Mouse (Mus musculus): ENCODE results near the gene Fbxw10. TPM values are rescaled to one million over a fixed set of nuclear protein-coding genes. Genes with fewer than 3 reads are reported as not detected.

Fbxw10 gene
- 0.34 and 0.55 TPM in 2 replicates for polyA plus RNA-seq (2015; fragmentation: Nextera tagmentation; extraction: Ambion mirVana)

GRCm38 (mm10) chr11:62846961-62847654, at the start of gene Fbxw10:
Gene Fbxw10 (plus strand): TSS chr11:62847069.
- H3K36me3 ChIP-seq (ENCODE audit: control insufficient read depth, insufficient read depth, low read length), result no peaks in the 10 kb centered on the region
- peak within 1 kb of the TSS; percentile 7; the same call in 1 of the 2 replicates for H3K9ac ChIP-seq (ENCODE audit: low read depth, low read length)
- H3K9me3 ChIP-seq (ENCODE audit: control insufficient read depth, low read length), result no peaks in the 10 kb centered on the region
- H3K4me3 ChIP-seq (ENCODE audit: low read length), result no peak within 1 kb of the TSS
- peak within 1 kb of the TSS; percentile 31 for H3K4me2 ChIP-seq (ENCODE audit: low read length)
- WGBS, result 30% methylated on average over 12 of the region's 12 CpGs
- ATAC-seq, result no peak
- no peak within 1 kb of the TSS for H3K27ac ChIP-seq (ENCODE audit: low read depth, low read length)
- H3K4me1 ChIP-seq (ENCODE audit: control insufficient read depth, insufficient read depth, low read depth, low read length), result peaks cover 3% of the 10 kb centered on the region
- no peaks in the 10 kb centered on the region for H3K27me3 ChIP-seq (replicated peaks; ENCODE audit: control insufficient read depth, insufficient read depth, low read length)

DNA sequence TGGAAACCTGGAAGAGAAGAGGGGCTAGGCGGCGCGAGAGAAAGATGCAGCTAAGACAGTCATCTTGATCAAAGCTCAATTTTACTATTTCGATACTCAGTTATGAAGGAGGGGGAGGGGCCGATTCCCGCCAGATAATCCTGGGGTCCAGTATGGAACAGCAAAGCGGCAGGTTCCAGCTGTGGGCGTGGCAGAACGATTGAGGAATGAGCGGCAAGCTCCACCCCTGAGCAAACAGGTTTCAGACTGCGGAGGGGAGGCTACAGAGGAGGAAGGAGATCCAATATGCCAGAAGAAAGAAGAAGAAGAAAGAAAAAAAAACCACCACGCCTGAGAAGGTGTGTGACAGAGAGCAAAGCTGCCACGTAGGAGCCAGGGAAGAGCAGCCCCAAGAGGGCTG, 42.8 kb upstream of the Fbxw10 start:
- WGBS, result 56% methylated on average over 13 of the region's 13 CpGs
- Histone ChIP-seq H3K9ac (ENCODE audit: low read depth, low read length) (no peak overlapping the region), H3K4me2 (ENCODE audit: low read length) (no peak overlapping the region), H3K36me3 (ENCODE audit: control insufficient read depth, insufficient read depth, low read length) (no peaks in the 10 kb centered on the region), H3K27me3 (replicated peaks; ENCODE audit: control insufficient read depth, insufficient read depth, low read length) (no peaks in the 10 kb centered on the region), H3K4me3 (ENCODE audit: low read length) (no peak overlapping the region), H3K27ac (ENCODE audit: low read depth, low read length) (no peak overlapping the region), H3K9me3 (ENCODE audit: control insufficient read depth, low read length) (no peaks in the 10 kb centered on the region), H3K4me1 (ENCODE audit: control insufficient read depth, insufficient read depth, low read depth, low read length) (no peaks in the 10 kb centered on the region)
- ATAC-seq, result no peak

DNA sequence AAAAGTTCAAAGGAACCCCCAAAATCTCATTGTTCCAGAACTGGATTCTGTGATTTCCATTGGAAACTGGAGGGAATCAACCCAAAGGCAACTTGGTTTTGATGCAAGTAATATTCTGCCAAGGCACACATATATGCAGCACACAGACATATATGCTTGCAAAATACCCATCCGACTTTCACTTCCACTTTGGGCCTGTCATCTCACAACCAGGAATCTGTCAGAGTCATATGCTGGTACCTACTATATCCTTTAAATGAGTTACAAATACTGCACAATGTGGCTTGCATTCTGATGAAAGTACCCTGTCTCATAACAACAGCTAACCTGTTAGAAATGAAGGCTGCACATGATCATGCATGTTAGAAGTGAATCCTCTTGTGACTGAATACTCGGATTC, 38.9 kb upstream of the Fbxw10 start:
- Histone ChIP-seq H3K4me2 (ENCODE audit: low read length) (no peak overlapping the region), H3K9me3 (ENCODE audit: control insufficient read depth, low read length) (no peaks in the 10 kb centered on the region), H3K4me3 (ENCODE audit: low read length) (no peak overlapping the region), H3K4me1 (ENCODE audit: control insufficient read depth, insufficient read depth, low read depth, low read length) (no peaks in the 10 kb centered on the region), H3K27me3 (replicated peaks; ENCODE audit: control insufficient read depth, insufficient read depth, low read length) (no peaks in the 10 kb centered on the region), H3K36me3 (ENCODE audit: control insufficient read depth, insufficient read depth, low read length) (no peaks in the 10 kb centered on the region), H3K9ac (ENCODE audit: low read depth, low read length) (no peak overlapping the region), H3K27ac (ENCODE audit: low read depth, low read length) (no peak overlapping the region)
- WGBS, result 84% methylated on average over 2 of the region's 2 CpGs
- no peak for ATAC-seq

DNA sequence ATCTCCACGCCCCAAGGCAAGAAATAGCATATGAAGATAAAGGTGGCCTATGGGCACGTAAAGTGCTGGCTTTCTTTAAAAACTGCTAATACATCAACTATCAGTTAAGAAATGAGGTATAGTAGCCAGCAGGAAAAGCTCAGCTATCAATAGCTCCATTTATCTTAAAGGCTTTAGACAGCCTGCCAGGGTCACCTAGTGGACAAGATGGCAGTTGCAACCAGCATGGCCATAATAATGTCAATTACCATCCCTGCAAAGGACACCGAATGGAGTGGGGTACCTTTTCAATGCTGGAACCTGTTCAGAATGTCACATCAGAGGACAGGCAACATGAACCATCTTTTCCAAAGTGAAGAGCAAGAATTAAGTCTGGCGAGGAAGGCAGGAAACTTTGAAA, 37.7 kb upstream of the Fbxw10 start:
- H3K9me3 ChIP-seq (ENCODE audit: control insufficient read depth, low read length), result no peaks in the 10 kb centered on the region
- no peak overlapping the region for H3K4me3 ChIP-seq (ENCODE audit: low read length)
- H3K9ac ChIP-seq (ENCODE audit: low read depth, low read length), result no peak overlapping the region
- no peaks in the 10 kb centered on the region for H3K36me3 ChIP-seq (ENCODE audit: control insufficient read depth, insufficient read depth, low read length)
- no peaks in the 10 kb centered on the region for H3K27me3 ChIP-seq (replicated peaks; ENCODE audit: control insufficient read depth, insufficient read depth, low read length)
- H3K4me2 ChIP-seq (ENCODE audit: low read length), result no peak overlapping the region
- no peak for ATAC-seq
- H3K4me1 ChIP-seq (ENCODE audit: control insufficient read depth, insufficient read depth, low read depth, low read length), result no peaks in the 10 kb centered on the region
- H3K27ac ChIP-seq (ENCODE audit: low read depth, low read length), result no peak overlapping the region
- WGBS, result 73% methylated on average over 4 of the region's 4 CpGs

DNA sequence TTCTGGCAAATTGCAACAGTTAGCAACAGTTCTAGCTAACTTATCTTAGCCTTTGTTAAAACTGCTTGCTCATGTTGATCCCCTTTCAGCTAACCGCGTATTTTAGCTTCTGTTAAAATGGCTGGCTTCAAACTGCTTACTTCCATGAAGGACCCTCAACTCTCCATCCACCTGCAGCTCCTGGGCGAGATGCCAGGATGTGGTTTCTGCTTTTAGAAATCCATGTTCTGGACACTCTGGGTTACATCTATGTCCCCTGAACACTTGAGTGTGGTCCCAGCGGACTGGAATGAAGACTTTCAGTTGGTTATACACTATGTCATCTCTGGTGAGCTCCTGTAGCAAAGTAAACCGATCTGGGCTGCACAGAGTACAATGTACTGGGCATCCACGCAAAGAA, 34.6 kb upstream of the Fbxw10 start:
- Histone ChIP-seq H3K36me3 (ENCODE audit: control insufficient read depth, insufficient read depth, low read length) (no peaks in the 10 kb centered on the region), H3K27ac (ENCODE audit: low read depth, low read length) (no peak overlapping the region), H3K4me2 (ENCODE audit: low read length) (no peak overlapping the region), H3K4me3 (ENCODE audit: low read length) (no peak overlapping the region), H3K9ac (ENCODE audit: low read depth, low read length) (no peak overlapping the region), H3K4me1 (ENCODE audit: control insufficient read depth, insufficient read depth, low read depth, low read length) (no peaks in the 10 kb centered on the region), H3K9me3 (ENCODE audit: control insufficient read depth, low read length) (no peaks in the 10 kb centered on the region), H3K27me3 (replicated peaks; ENCODE audit: control insufficient read depth, insufficient read depth, low read length) (no peaks in the 10 kb centered on the region)
- no peak for ATAC-seq
- 91% methylated on average over 6 of the region's 6 CpGs for WGBS

DNA sequence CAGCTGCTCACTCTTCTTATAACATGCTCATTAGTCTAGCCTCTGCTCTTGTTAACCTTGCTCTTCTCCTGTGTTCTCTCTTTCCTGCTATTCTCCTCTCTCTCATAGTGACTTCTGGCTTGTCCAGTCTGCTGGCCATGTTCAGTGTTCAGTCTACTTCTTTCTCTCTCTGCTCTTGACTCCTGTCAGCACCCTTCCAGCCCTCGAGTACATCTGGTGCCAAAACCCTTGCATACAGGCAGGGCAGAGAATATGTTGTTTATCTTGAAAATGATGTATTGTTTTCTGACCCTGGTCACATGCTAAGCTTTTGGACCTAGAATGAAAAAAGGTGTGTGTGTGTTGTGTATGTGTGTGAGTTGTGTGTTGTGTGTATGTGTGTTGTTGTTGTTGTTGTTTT, 33.4 kb upstream of the Fbxw10 start:
- no peak overlapping the region for H3K9ac ChIP-seq (ENCODE audit: low read depth, low read length)
- H3K4me2 ChIP-seq (ENCODE audit: low read length), result no peak overlapping the region
- no peak overlapping the region for H3K4me3 ChIP-seq (ENCODE audit: low read length)
- H3K9me3 ChIP-seq (ENCODE audit: control insufficient read depth, low read length), result no peaks in the 10 kb centered on the region
- no peak overlapping the region for H3K27ac ChIP-seq (ENCODE audit: low read depth, low read length)
- H3K36me3 ChIP-seq (ENCODE audit: control insufficient read depth, insufficient read depth, low read length), result no peaks in the 10 kb centered on the region
- no peak for ATAC-seq
- no peaks in the 10 kb centered on the region for H3K27me3 ChIP-seq (replicated peaks; ENCODE audit: control insufficient read depth, insufficient read depth, low read length)
- H3K4me1 ChIP-seq (ENCODE audit: control insufficient read depth, insufficient read depth, low read depth, low read length), result no peaks in the 10 kb centered on the region
- WGBS, result 55% methylated on average over 1 of the region's 1 CpGs

DNA sequence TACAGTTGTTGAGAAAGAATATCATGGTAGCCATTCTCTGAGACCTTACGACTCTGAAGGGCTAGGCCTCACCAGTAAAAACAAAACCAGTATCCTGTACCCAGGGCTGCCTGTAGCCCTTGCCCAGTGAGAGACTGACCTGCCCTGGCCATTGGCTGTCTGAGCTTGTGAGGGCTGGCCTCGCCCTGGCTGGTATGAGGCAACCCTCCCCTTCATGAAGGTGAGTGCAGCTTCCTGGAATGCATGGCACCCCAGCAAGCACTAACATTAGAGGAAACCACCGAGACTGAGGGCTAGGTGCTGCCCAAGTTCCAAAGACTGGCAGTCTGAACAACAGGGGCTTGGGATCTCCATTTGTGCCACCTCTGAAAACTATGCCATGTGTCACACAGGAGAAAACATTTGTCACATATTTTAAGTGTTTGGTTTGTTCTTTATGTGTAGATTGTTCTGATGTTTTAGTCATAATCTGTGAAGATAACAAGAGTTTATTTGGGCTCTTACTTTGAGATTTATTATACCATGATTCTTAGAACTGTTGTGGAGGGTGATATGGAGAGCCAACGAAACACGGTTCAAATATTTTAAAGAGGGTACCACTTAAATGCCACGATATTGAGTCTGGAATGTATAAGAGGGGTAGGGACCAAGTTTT, 32.8 kb upstream of the Fbxw10 start:
- 78% methylated on average over 6 of the region's 6 CpGs for WGBS
- no peaks in the 10 kb centered on the region for H3K36me3 ChIP-seq (ENCODE audit: control insufficient read depth, insufficient read depth, low read length)

DNA sequence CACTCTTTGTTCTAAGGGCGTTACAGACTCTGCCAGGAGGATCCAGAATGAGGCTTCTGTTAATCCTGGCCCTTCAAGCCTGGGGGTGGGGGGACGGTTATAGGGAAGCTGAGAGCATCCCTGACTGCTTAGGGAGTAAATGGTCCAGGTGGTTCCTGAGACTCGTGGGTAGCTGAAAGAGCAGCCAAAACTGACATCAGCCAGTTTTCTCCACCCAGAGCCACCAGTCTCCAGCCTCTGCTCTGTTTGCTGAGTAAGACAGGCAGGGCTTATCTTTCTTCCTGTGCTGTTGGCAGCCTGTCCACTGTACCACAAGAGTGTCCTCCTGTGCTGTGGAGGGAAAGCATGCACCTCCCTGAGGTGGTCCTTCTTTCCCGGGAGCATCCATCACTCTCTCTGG, 32.2 kb upstream of the Fbxw10 start:
- 55% methylated on average over 4 of the region's 4 CpGs for WGBS

More for the DNA sequence above, 32.8 kb upstream of the Fbxw10 start:
- Histone ChIP-seq H3K27ac (ENCODE audit: low read depth, low read length) (no peak overlapping the region), H3K4me1 (ENCODE audit: control insufficient read depth, insufficient read depth, low read depth, low read length) (no peaks in the 10 kb centered on the region), H3K9ac (ENCODE audit: low read depth, low read length) (no peak overlapping the region), H3K27me3 (replicated peaks; ENCODE audit: control insufficient read depth, insufficient read depth, low read length) (no peaks in the 10 kb centered on the region), H3K4me2 (ENCODE audit: low read length) (no peak overlapping the region), H3K4me3 (ENCODE audit: low read length) (no peak overlapping the region), H3K9me3 (ENCODE audit: control insufficient read depth, low read length) (no peaks in the 10 kb centered on the region)
- no peak for ATAC-seq

DNA sequence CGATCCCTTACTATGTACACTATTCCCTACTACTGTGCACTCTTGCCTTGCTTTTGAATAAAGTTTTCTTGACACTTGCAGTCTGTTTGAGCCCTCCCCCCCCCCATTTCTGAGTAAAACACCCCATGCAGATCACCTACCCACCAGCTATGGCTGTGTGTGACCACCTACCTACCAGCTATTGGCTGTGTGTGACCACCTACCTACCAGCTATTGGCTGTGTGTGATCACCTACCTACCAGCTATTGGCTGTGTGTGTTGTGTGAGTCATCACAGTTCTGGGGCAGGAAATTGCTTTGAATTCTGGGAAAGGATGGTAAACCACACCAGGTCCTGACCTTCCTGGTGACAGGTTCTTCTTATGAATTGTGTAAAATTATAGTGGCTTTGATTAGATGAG, 31.4 kb upstream of the Fbxw10 start:
- no peak overlapping the region for H3K4me2 ChIP-seq (ENCODE audit: low read length)
- no peak for ATAC-seq
- 86% methylated on average over 1 of the region's 1 CpGs for WGBS

More for the DNA sequence above, 32.2 kb upstream of the Fbxw10 start:
- no peak overlapping the region for H3K9ac ChIP-seq (ENCODE audit: low read depth, low read length)
- no peak for ATAC-seq
- no peaks in the 10 kb centered on the region for H3K36me3 ChIP-seq (ENCODE audit: control insufficient read depth, insufficient read depth, low read length)
- no peaks in the 10 kb centered on the region for H3K4me1 ChIP-seq (ENCODE audit: control insufficient read depth, insufficient read depth, low read depth, low read length)
- H3K27me3 ChIP-seq (replicated peaks; ENCODE audit: control insufficient read depth, insufficient read depth, low read length), result no peaks in the 10 kb centered on the region
- H3K27ac ChIP-seq (ENCODE audit: low read depth, low read length), result no peak overlapping the region
- H3K9me3 ChIP-seq (ENCODE audit: control insufficient read depth, low read length), result no peaks in the 10 kb centered on the region
- H3K4me3 ChIP-seq (ENCODE audit: low read length), result no peak overlapping the region
- H3K4me2 ChIP-seq (ENCODE audit: low read length), result no peak overlapping the region

More for the DNA sequence above, 31.4 kb upstream of the Fbxw10 start:
- Histone ChIP-seq H3K4me3 (ENCODE audit: low read length) (no peak overlapping the region), H3K4me1 (ENCODE audit: control insufficient read depth, insufficient read depth, low read depth, low read length) (peaks cover 3% of the 10 kb centered on the region), H3K9ac (ENCODE audit: low read depth, low read length) (no peak overlapping the region), H3K27ac (ENCODE audit: low read depth, low read length) (no peak overlapping the region), H3K27me3 (replicated peaks; ENCODE audit: control insufficient read depth, insufficient read depth, low read length) (no peaks in the 10 kb centered on the region), H3K36me3 (ENCODE audit: control insufficient read depth, insufficient read depth, low read length) (no peaks in the 10 kb centered on the region), H3K9me3 (ENCODE audit: control insufficient read depth, low read length) (no peaks in the 10 kb centered on the region)

All from hindbrain, embryonic 16.5 days (tissue).